Mouse (Mus musculus) embryonic facial prominence, embryonic 12.5 days (tissue): ENCODE measurements around the gene Irx5. TPM values are rescaled to one million over a fixed set of nuclear protein-coding genes. Genes with fewer than 3 reads are reported as not detected.

Experiments
- ATAC-seq: fragments of 200-750 bp; cut with Nextera tagmentation; 2 replicates; pipeline ENCODE4 v1.8.0; 2017; ENCODE audit not compliant: insufficient number of reproducible peaks, insufficient read depth, low FRiP score, low TSS enrichment
- H3K27ac ChIP-seq: fragments of 300-500 bp; sonication (generic); 2 replicates; pipeline ENCODE4 v1.5.1; 2016; ENCODE audit warnings: mild to moderate bottlenecking
- H3K27me3 ChIP-seq: fragments of 300-500 bp; sonication (generic); 2 replicates; pipeline ENCODE4 v1.6.1; 2016; ENCODE audit warnings: mild to moderate bottlenecking, moderate library complexity
- H3K36me3 ChIP-seq: fragments of 300-500 bp; sonication (generic); 2 replicates; pipeline ENCODE4 v1.6.1; 2016; ENCODE audit warnings: mild to moderate bottlenecking
- H3K4me1 ChIP-seq: fragments of 300-500 bp; sonication (generic); 2 replicates; pipeline ENCODE4 v1.6.1; 2016
- H3K4me2 ChIP-seq: fragments of 300-500 bp; sonication (generic); replicated peaks from 2 replicates; pipeline ENCODE4 v1.6.1; 2016; ENCODE audit warnings: mild to moderate bottlenecking, moderate library complexity
- H3K4me3 ChIP-seq: fragments of 300-500 bp; sonication (generic); 2 replicates; pipeline ENCODE4 v1.5.1; 2016; ENCODE audit warnings: mild to moderate bottlenecking
- H3K9ac ChIP-seq: fragments of 300-500 bp; sonication (generic); 2 replicates; pipeline ENCODE4 v1.6.1; 2016; ENCODE audit warnings: mild to moderate bottlenecking, moderate library complexity
- H3K9me3 ChIP-seq: fragments of 300-500 bp; sonication (generic); 2 replicates; pipeline ENCODE4 v1.6.1; 2016; ENCODE audit warnings: mild to moderate bottlenecking, moderate library complexity
- WGBS: fragments of 180-500 bp; shearing (Covaris S2); methylation state at CpG from one replicate; pipeline ENCODE4 v1.1.7; 2016; 5-methylcytosine and 5-hydroxymethylcytosine counted together
- polyA plus RNA-seq: library from polyadenylated mRNA; unstranded; fragments of >200 nt; fragmentation: Nextera tagmentation; extraction: Ambion mirVana; gene quantifications from 2 replicates; pipeline ENCODE4 v1.2.1, GENCODE M21; 2016

Gene Irx5
- polyA plus RNA-seq, 1 experiment from 2014 or later, result 33.6 TPM

- no peak for ATAC-seq
- H3K9ac ChIP-seq, result no peak overlapping the region
- H3K27ac ChIP-seq, result no peak overlapping the region
- peaks cover 13% of the 10 kb centered on the region; the same call in 1 of the 2 replicates for H3K27me3 ChIP-seq
- peaks cover 8% of the 10 kb centered on the region; the same call in 1 of the 2 replicates for H3K4me1 ChIP-seq
- no peak overlapping the region for H3K4me2 ChIP-seq
- no peak overlapping the region for H3K4me3 ChIP-seq
- no peaks in the 10 kb centered on the region for H3K36me3 ChIP-seq
- WGBS, result 35% methylated on average over 2 of the region's 2 CpGs
- H3K9me3 ChIP-seq, result no peaks in the 10 kb centered on the region
Measured at GRCm38 (mm10) chr8:92380571-92380970, 23.1 kb downstream of the Irx5 start.

GRCm38 (mm10) chr8:92387893-92388292 is 30.5 kb downstream of the Irx5 start:
- no peak overlapping the region for H3K4me2 ChIP-seq
- no peak overlapping the region for H3K9ac ChIP-seq
- H3K27ac ChIP-seq, result no peak overlapping the region
- 71% methylated on average over 4 of the region's 4 CpGs for WGBS
- no peaks in the 10 kb centered on the region for H3K9me3 ChIP-seq
- ATAC-seq, result no peak
- no peak overlapping the region for H3K4me3 ChIP-seq
- H3K4me1 ChIP-seq, result no peaks in the 10 kb centered on the region
- H3K27me3 ChIP-seq, result no peaks in the 10 kb centered on the region
- no peaks in the 10 kb centered on the region for H3K36me3 ChIP-seq

GRCm38 (mm10) chr8:92404218-92404617 is 46.8 kb downstream of the Irx5 start:
- no peak overlapping the region for H3K4me3 ChIP-seq
- 91% methylated on average over 2 of the region's 2 CpGs for WGBS
- no peak overlapping the region for H3K4me2 ChIP-seq
- no peak for ATAC-seq
- H3K36me3 ChIP-seq, result no peaks in the 10 kb centered on the region
- H3K4me1 ChIP-seq, result no peaks in the 10 kb centered on the region
- no peak overlapping the region for H3K27ac ChIP-seq
- 0 out of 2 replicates have a peak, but pooled peaks cover 1% of the 10 kb centered on the region for H3K27me3 ChIP-seq
- no peak overlapping the region for H3K9ac ChIP-seq
- H3K9me3 ChIP-seq, result no peaks in the 10 kb centered on the region

GRCm38 (mm10) chr8:92408092-92408491 is 50.7 kb downstream of the Irx5 start:
- Histone ChIP-seq H3K4me2 (no peak overlapping the region), H3K9ac (no peak overlapping the region), H3K4me3 (no peak overlapping the region), H3K27me3 (0 out of 2 replicates have a peak, but pooled peaks cover 2% of the 10 kb centered on the region), H3K36me3 (no peaks in the 10 kb centered on the region), H3K4me1 (no peaks in the 10 kb centered on the region), H3K27ac (no peak overlapping the region), H3K9me3 (no peaks in the 10 kb centered on the region)
- 35% methylated on average over 7 of the region's 7 CpGs for WGBS
- ATAC-seq, result no peak

GRCm38 (mm10) chr8:92413583-92413982 is 56.2 kb downstream of the Irx5 start:
- no peak overlapping the region for H3K4me3 ChIP-seq
- no peak overlapping the region for H3K27ac ChIP-seq
- H3K36me3 ChIP-seq, result no peaks in the 10 kb centered on the region
- WGBS, result 62% methylated on average over 6 of the region's 6 CpGs
- H3K4me2 ChIP-seq, result no peak overlapping the region
- no peaks in the 10 kb centered on the region for H3K4me1 ChIP-seq
- H3K27me3 ChIP-seq, result 0 out of 2 replicates have a peak, but pooled peaks cover 2% of the 10 kb centered on the region
- no peaks in the 10 kb centered on the region for H3K9me3 ChIP-seq
- H3K9ac ChIP-seq, result no peak overlapping the region
- ATAC-seq, result no peak

- 69% methylated on average over 7 of the region's 7 CpGs for WGBS
- Histone ChIP-seq H3K27me3 (no peaks in the 10 kb centered on the region), H3K4me2 (no peak overlapping the region), H3K9me3 (no peaks in the 10 kb centered on the region), H3K4me3 (no peak overlapping the region), H3K27ac (no peak overlapping the region), H3K9ac (no peak overlapping the region), H3K4me1 (no peaks in the 10 kb centered on the region), H3K36me3 (no peaks in the 10 kb centered on the region)
- no peak for ATAC-seq
Measured at GRCm38 (mm10) chr8:92420666-92421065, 63.2 kb downstream of the Irx5 start.
